Mouse (Mus musculus) NIH3T3 (cell line): ENCODE measurements at regions not wholly inside any gene's neighbourhood (a gene's known extent, or its start where the extent isn't known, plus 50 kb on each side); places are given as distances from the start of the nearest gene placed in this dataset.

Experiments used
- DNase-seq: peaks from one replicate; pipeline ENCODE4 v3.0.0-alpha.2; 2012; ENCODE audit warnings: low read depth

- DNase-seq = no peak
These were observed 245.3 kb upstream of the Prep start for GRCm38 (mm10) chr10:44821666-44822065.

- no peak for DNase-seq
These were observed 246.6 kb upstream of the Prep start for GRCm38 (mm10) chr10:44820379-44820778.

GRCm38 (mm10) chr10:44819361-44819760 lies 247.6 kb upstream of the Prep start:
- no peak for DNase-seq

GRCm38 (mm10) chr10:44818615-44819014 lies 248.4 kb upstream of the Prep start:
- DNase-seq = no peak

GRCm38 (mm10) chr10:44796205-44796604 lies 267.9 kb upstream of the Prdm1 start:
- no peak for DNase-seq

- no peak for DNase-seq
These were observed 257.1 kb upstream of the Prdm1 start for GRCm38 (mm10) chr10:44785386-44785785.

- DNase-seq = no peak
These were observed 252.2 kb upstream of the Prdm1 start for GRCm38 (mm10) chr10:44780381-44780958.

GRCm38 (mm10) chr10:44779568-44780207 lies 251.4 kb upstream of the Prdm1 start:
- DNase-seq = peak; percentile 6

GRCm38 (mm10) chr10:44777214-44777613 lies 248.9 kb upstream of the Prdm1 start:
- no peak for DNase-seq

- DNase-seq = no peak
These were observed 247.9 kb upstream of the Prdm1 start for GRCm38 (mm10) chr10:44776175-44776574.

GRCm38 (mm10) chr10:44765527-44765926 lies 237.2 kb upstream of the Prdm1 start:
- no peak for DNase-seq

GRCm38 (mm10) chr10:44763102-44763501 lies 234.8 kb upstream of the Prdm1 start:
- no peak for DNase-seq

GRCm38 (mm10) chr10:44762068-44762467 lies 233.8 kb upstream of the Prdm1 start:
- DNase-seq = no peak

GRCm38 (mm10) chr10:44761324-44761723 lies 233.0 kb upstream of the Prdm1 start:
- peak; percentile 6 for DNase-seq

- peak; percentile 66 for DNase-seq
These were observed 227.2 kb upstream of the Prdm1 start for GRCm38 (mm10) chr10:44755355-44755957.

GRCm38 (mm10) chr10:44754930-44755329 lies 226.6 kb upstream of the Prdm1 start:
- no peak for DNase-seq

- DNase-seq = no peak
These were observed 224.6 kb upstream of the Prdm1 start for GRCm38 (mm10) chr10:44752719-44753390.

GRCm38 (mm10) chr10:44751061-44751460 lies 222.8 kb upstream of the Prdm1 start:
- no peak for DNase-seq

GRCm38 (mm10) chr10:44749206-44749605 lies 220.9 kb upstream of the Prdm1 start:
- DNase-seq = no peak

- DNase-seq = no peak
These were observed 219.1 kb upstream of the Prdm1 start for GRCm38 (mm10) chr10:44747419-44747818.

GRCm38 (mm10) chr10:44744221-44744620 lies 215.9 kb upstream of the Prdm1 start:
- DNase-seq = no peak

GRCm38 (mm10) chr10:44733641-44734040 lies 205.3 kb upstream of the Prdm1 start:
- no peak for DNase-seq

GRCm38 (mm10) chr10:44730721-44731120 lies 202.4 kb upstream of the Prdm1 start:
- no peak for DNase-seq
